Mouse (Mus musculus): ENCODE data around the gene Epb41.

DNA sequence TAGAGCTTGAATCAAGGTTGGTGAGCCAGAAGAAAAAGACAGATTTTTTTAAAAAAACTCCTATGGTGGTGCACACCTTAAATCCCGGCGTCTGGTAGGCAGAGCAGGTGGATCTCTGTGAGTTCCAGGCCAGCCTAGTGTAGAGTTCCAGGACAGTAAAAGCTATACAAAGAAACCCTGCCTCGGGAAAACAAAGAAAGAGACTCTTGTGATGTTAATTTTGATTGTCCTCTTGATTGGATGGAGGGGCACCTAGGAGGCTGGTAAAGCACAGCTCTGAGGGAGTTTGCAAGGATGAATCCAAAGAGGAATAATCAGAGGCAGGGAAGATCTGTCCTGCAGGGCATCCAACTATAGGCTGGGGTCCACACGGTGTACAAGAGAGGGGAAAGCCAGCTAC lies 56.6 kb downstream of the Epb41 start:
- TF ChIP-seq CTCF (IDR thresholded peaks at IDR 0.05; ENCODE audit: low read depth, low read length) (no peak), POLR2A (IDR thresholded peaks at IDR 0.05; ENCODE audit: insufficient read depth, low read length) (no peak), EP300 (IDR thresholded peaks at IDR 0.05; ENCODE audit: insufficient read depth, low read depth, low read length) (no peak)
